ENCODE assay signal across 18 mouse cellular contexts in the genomic region with DNA sequence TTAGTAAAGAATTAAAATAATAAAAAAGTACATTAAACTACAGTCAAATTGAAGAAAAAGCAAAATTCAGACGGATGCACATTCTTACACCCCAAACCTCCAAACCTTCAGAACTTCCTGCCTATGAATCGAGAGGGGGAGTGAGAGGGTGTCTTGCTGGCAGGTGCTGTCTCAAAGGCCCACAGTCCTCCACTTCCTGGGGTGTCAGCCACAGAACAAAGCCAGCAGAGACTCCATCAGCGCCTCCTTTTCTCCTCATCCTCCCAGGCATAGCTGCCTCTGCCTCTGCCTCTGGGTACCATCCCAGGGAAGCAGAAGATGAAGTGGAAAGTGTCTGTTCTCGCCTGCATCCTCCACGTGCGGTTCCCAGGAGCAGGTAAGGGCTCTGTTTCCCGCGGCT. TPM values are rescaled to one million over a fixed set of nuclear protein-coding genes. Genes with fewer than 3 reads are reported as not detected.
A peak's percentile ranks its signal among the peaks of the same experiment; 100 is the strongest.
DNase-seq lines count a peak whose midpoint lies in the region; ATAC-seq and TF ChIP-seq lines count a peak whose summit lies in the region.
"Had no signal": no experiment of that assay in that cellular context is flagged by ENCODE, and none has a peak within 500 bp of the region (broad histone marks: within the 10 kb centered on the region; RNA-seq: fewer than 3 reads in every experiment).

A gene (plus strand): TSS at position 171 of the 400 bp plus-strand sequence.

- 62% methylated on average over 8 of the region's 8 CpGs for WGBS in spleen, adult 2 months

- no peaks in the 10 kb centered on the region for H3K27me3 ChIP-seq in spleen, adult 2 months (ENCODE audit: control insufficient read depth, insufficient read depth, low read length)

- no peak; the same call in 1 of the 2 replicates for TF ChIP-seq POLR2A in spleen, adult 2 months (IDR thresholded peaks at IDR 0.05; ENCODE audit: low read depth, low read length)

- H3K4me1 ChIP-seq in spleen, adult 2 months (ENCODE audit: control insufficient read depth, insufficient read depth, insufficient read length), result no peaks in the 10 kb centered on the region

- H3K27ac ChIP-seq in spleen, adult 2 months (ENCODE audit: insufficient read depth, low read length), result peak within 1 kb of the TSS; percentile 93
- H3K27ac ChIP-seq: limb, embryonic 13.5 days; macrophage had no signal

- TF ChIP-seq CTCF in spleen, adult 2 months (IDR thresholded peaks at IDR 0.05; ENCODE audit: extremely low read depth, insufficient read depth, insufficient read length, insufficient replicate concordance), result no peak

- peak within 1 kb of the TSS; percentile 65 for H3K4me3 ChIP-seq in spleen, adult 2 months (ENCODE audit: extremely low read depth, insufficient read depth, insufficient read length)
- H3K4me3 ChIP-seq: limb, embryonic 13.5 days had no signal

- peak; percentile 77 for ATAC-seq in activated CD4-positive, CD25-positive, alpha-beta regulatory T cell, adult 4 months
- no peak for ATAC-seq in neutrophil, adult 5-6 weeks (ENCODE audit: extremely low read depth, insufficient number of reproducible peaks, low FRiP score, poor library complexity, severe bottlenecking)
- ATAC-seq: intestine, embryonic 16.5 days had no signal

- H3K36me3 ChIP-seq in spleen, adult 2 months (ENCODE audit: control insufficient read depth, insufficient read depth, low read length), result no peaks in the 10 kb centered on the region
- H3K36me3 ChIP-seq: limb, embryonic 13.5 days had no signal

- DNase-seq in spleen, adult 2 months (ENCODE audit: low read depth in 1 of 2, low spot score in 2 of 2), result peak in 1 of 2 experiments; percentile 23
- DNase-seq in spleen, adult 18-20 months, result no peak
- DNase-seq in thymus, postnatal 4 days, result peak; percentile 77
- no peak for DNase-seq in ovary, adult 18-20 months (ENCODE audit: low spot score)
- no peak for DNase-seq in cerebellum, adult 11-12 months
- DNase-seq: adrenal gland, postnatal 14 days; cerebellum, postnatal 14 days; heart, adult 18-20 months; heart, postnatal 4 days; kidney, postnatal 14 days; right cerebral cortex, postnatal 4 days had no signal

RNA-seq across cellular contexts. Expression of the gene that starts here (rescaled TPM):
- polyA plus RNA-seq in spleen, adult 2 months (2012; rRNA removed), result 38.9 and 49.1 TPM in 2 replicates
- 100 to 1,000 TPM; 370 TPM for polyA plus RNA-seq in activated CD4-positive, CD25-positive, alpha-beta regulatory T cell, adult 4 months (2017; shearing (Covaris generic))
- 27.7 and 29.8 TPM in 2 replicates for total RNA-seq in neutrophil, adult 5-6 weeks (2017)
- total RNA-seq: layer of hippocampus, postnatal 25 days; midbrain, postnatal 0 days had no signal
